Mouse (Mus musculus) megakaryocyte, embryonic 14.5 days (primary cell): ENCODE results near the gene Frmd5.

ENCODE experiments used
- FLI1 ChIP-seq: IDR thresholded peaks from 2 replicates; pipeline ENCODE4 v1.6.1; 2012; ENCODE audit warnings: low read length, inconsistent platforms, mixed read lengths
- GATA1 ChIP-seq: IDR thresholded peaks from 3 replicates; pipeline ENCODE4 v1.6.1; 2012; ENCODE audit warnings: mixed read lengths, low read length, inconsistent platforms, borderline replicate concordance

DNA sequence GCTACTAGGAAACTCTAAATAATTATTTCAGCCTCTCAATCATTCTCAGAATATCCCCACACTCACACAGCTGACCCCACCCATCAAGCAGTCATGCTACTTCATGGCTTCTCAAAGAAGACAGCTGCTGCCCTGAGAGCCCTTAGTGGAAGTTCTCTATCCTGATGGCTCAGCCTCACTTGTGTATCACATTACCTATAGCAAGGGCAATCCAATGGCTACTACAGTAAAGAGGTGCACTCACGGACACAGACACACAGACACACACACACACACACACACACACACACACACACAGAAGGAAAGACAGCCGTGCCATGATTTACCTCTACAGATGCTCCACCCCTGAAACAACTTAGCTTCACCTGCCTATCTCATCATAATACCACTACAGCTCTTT, 65.7 kb downstream of the Frmd5 start:
- no peak for TF ChIP-seq FLI1
- no peak for TF ChIP-seq GATA1
